In the genomic region with DNA sequence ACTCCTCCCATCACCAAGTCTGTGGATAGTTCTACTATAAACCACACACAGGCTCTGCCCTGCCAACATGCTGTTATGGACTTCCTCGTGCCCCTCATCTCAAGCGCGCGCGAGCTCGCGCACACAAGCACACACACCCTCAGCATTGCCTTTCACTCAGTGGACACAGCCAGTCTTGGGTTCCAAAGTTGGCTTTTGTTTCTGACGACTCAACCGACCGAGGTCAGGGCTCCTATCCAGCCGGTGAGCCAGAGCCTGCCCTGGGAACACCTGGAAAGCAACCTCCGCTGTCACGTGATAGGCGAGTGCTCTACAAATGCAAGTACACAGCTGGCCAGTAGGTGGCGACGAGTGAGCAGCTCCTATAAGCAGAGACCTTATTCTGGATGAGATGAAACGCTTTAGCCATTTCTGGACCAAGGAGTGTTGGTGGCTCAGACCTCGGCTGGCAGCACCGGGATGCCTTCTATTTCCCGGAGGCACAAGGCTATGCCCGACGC, we compare ENCODE assay signal across 8 mouse cellular contexts. TPM values are rescaled to one million over a fixed set of nuclear protein-coding genes. Genes with fewer than 3 reads are reported as not detected.
A peak's percentile ranks its signal among the peaks of the same experiment; 100 is the strongest.
DNase-seq lines count a peak whose midpoint lies in the region; ATAC-seq and TF ChIP-seq lines count a peak whose summit lies in the region.

No protein-coding gene starts in this region.

- intact Hi-C loops in heart, postnatal 36 days (cut with DNase I): loop anchor here (1.0 kb wide), 1 partner anchor 173 kb away; no protein-coding TSS in a partner anchor

- H3K27me3 ChIP-seq in forebrain, embryonic 16.5 days (replicated peaks; ENCODE audit: control insufficient read depth, insufficient read depth, low read length): no peaks in the 10 kb centered on the region

- in situ Hi-C loops in ES-E14 (cut with MboI; ENCODE audit: low sequenced_read_pairs in 2 of 2, unreplicated experiment in 2 of 2): no loop called here

- peak; percentile 47; the same call in 1 of the 2 replicates for ATAC-seq in forebrain, embryonic 16.5 days
- ATAC-seq in neutrophil, adult 5-6 weeks (ENCODE audit: extremely low read depth, insufficient number of reproducible peaks, low FRiP score, poor library complexity, severe bottlenecking): peak; percentile 73

- DNase-seq in ES-E14 (ENCODE audit: low read depth, low spot score): peak; percentile 89
- peak; percentile 84 for DNase-seq in cerebellum, adult 11-12 months
- DNase-seq in heart, postnatal 36 days: peak; percentile 80 to 83
- peak; percentile 65 to 88 for DNase-seq in layer of hippocampus, adult 18-20 months (ENCODE audit: low spot score in 2 of 2)
- DNase-seq in lung, adult 18-20 months: peak; percentile 85 to 88
- peak; percentile 85 for DNase-seq in testis, postnatal 14 days (ENCODE audit: low spot score)

- H3K4me3 ChIP-seq in ES-E14 (ENCODE audit: insufficient read depth in 1 of 2, low read depth in 1 of 2, low read length in 2 of 2, poor library complexity in 1 of 2, severe bottlenecking in 1 of 2): peak overlapping the region; percentile 76 to 78
- H3K4me3 ChIP-seq in forebrain, embryonic 16.5 days (replicated peaks; ENCODE audit: low read length): peak overlapping the region; percentile 40

- no peaks in the 10 kb centered on the region for H3K9me3 ChIP-seq in ES-E14 (ENCODE audit: control insufficient read depth, insufficient read depth, low read depth, low read length)
- H3K9me3 ChIP-seq in forebrain, embryonic 16.5 days (ENCODE audit: control insufficient read depth, low read length): no peaks in the 10 kb centered on the region

- WGBS in forebrain, embryonic 16.5 days: 18% methylated on average over 22 of the region's 22 CpGs

- H3K36me3 ChIP-seq in ES-E14 (ENCODE audit: control insufficient read depth, insufficient read depth, low read length, poor library complexity, severe bottlenecking): peaks cover 11% of the 10 kb centered on the region
- H3K36me3 ChIP-seq in forebrain, embryonic 16.5 days (ENCODE audit: control insufficient read depth, insufficient read depth): peaks cover 16% of the 10 kb centered on the region; the same call in 1 of the 2 replicates

- no peak overlapping the region for H3K27ac ChIP-seq in ES-E14 (ENCODE audit: insufficient read depth, low read depth, low read length, poor library complexity, severe bottlenecking)
- H3K27ac ChIP-seq in forebrain, embryonic 16.5 days (ENCODE audit: low read length): no peak overlapping the region

- peak overlapping the region; percentile 76 for H3K9ac ChIP-seq in ES-E14 (ENCODE audit: insufficient read depth, low read depth, low read length, poor library complexity, severe bottlenecking)
- H3K9ac ChIP-seq in forebrain, embryonic 16.5 days (replicated peaks; ENCODE audit: low read depth, low read length): peak overlapping the region; percentile 39; the same call in 1 of the 2 replicates

- H3K4me1 ChIP-seq in ES-E14 (ENCODE audit: control insufficient read depth in 2 of 2, insufficient read depth in 2 of 2, low read length in 2 of 2, poor library complexity in 1 of 2): peaks cover 0 to 6% of the 10 kb centered on the region in 2 experiments; a peak in 1 of 4 replicates
- H3K4me1 ChIP-seq in forebrain, embryonic 16.5 days (replicated peaks; ENCODE audit: control insufficient read depth, insufficient read depth, low read length): peaks cover 7% of the 10 kb centered on the region

- H3K4me2 ChIP-seq in forebrain, embryonic 16.5 days (ENCODE audit: low read length): peak overlapping the region; percentile 55

TF ChIP-seq in ES-E14, 5 proteins besides CTCF, POLR2A, EP300 and RAD21:
- no peak for TF ChIP-seq ZNF384 (IDR thresholded peaks at IDR 0.05; ENCODE audit: low read depth, low read length)
- no peak for TF ChIP-seq ZC3H11A (IDR thresholded peaks at IDR 0.05; ENCODE audit: borderline replicate concordance, low read depth, low read length)
- no peak for TF ChIP-seq MAFK (IDR thresholded peaks at IDR 0.05; ENCODE audit: insufficient read depth, low read depth, low read length)
- TF ChIP-seq CHD2 (IDR thresholded peaks at IDR 0.05; ENCODE audit: low read depth, low read length): no peak
- no peak for TF ChIP-seq HCFC1 (IDR thresholded peaks at IDR 0.05; ENCODE audit: borderline replicate concordance, insufficient read depth, low read length)

RNA-seq across cellular contexts. Expression of a gene that starts 14.3 kb away (rescaled TPM):
- 18.8 and 21.0 TPM in 2 replicates for total RNA-seq in ES-E14 (2012; rRNA removed)
- 12.7 and 13.4 TPM in 2 replicates for polyA plus RNA-seq in forebrain, embryonic 16.5 days (2015; fragmentation: Nextera tagmentation; extraction: Ambion mirVana)
- 1 to 10 TPM; 3.4 to 4.2 TPM for total RNA-seq in heart, postnatal 36 days (2021)
- total RNA-seq in layer of hippocampus, adult 18-20 months (2021): 1 to 10 TPM; 4.8 to 5.3 TPM
- total RNA-seq in neutrophil, adult 5-6 weeks (2017): 10.1 and 13.2 TPM in 2 replicates

RNA-seq across cellular contexts. Expression of a gene that starts 31.5 kb away (rescaled TPM):
- total RNA-seq in ES-E14 (2012; rRNA removed): 0.21 and 0.22 TPM in 2 replicates
- not detected in 2 replicates for polyA plus RNA-seq in forebrain, embryonic 16.5 days (2015; fragmentation: Nextera tagmentation; extraction: Ambion mirVana)
- not detected for total RNA-seq in heart, postnatal 36 days (2021)
- total RNA-seq in layer of hippocampus, adult 18-20 months (2021): not detected
- not detected in 2 replicates for total RNA-seq in neutrophil, adult 5-6 weeks (2017)

RNA-seq across cellular contexts. Expression of a gene that starts 38.4 kb away (rescaled TPM):
- total RNA-seq in ES-E14 (2012; rRNA removed): not detected in 2 replicates
- polyA plus RNA-seq in forebrain, embryonic 16.5 days (2015; fragmentation: Nextera tagmentation; extraction: Ambion mirVana): 0.09 and 0.10 TPM in 2 replicates
- total RNA-seq in heart, postnatal 36 days (2021): under 1 TPM in 1 of 2 experiments, not detected in 1; 0.19 TPM
- total RNA-seq in layer of hippocampus, adult 18-20 months (2021): not detected
- 0.47 and 0.74 TPM in 2 replicates for total RNA-seq in neutrophil, adult 5-6 weeks (2017)
